Mouse (Mus musculus) MEL (cell line): Measurements from ENCODE around the gene Alkbh5.

Experiments
- CTCF ChIP-seq, 3 experiments: IDR thresholded peaks in 2 of 3; conservative IDR thresholded peaks in 1 of 3; 2 replicates each; pipeline ENCODE4 v1.5.1; 2011 to 2012; ENCODE audit warnings: low read length in 3 of 3, low read depth in 2 of 3, mild to moderate bottlenecking in 2 of 3, improper control_type of control experiment in 1 of 3, inconsistent platforms in 1 of 3, mixed read lengths in 1 of 3, moderate library complexity in 1 of 3; ENCODE audit not compliant: control insufficient read depth in 1 of 3, insufficient read depth in 1 of 3, poor library complexity in 1 of 3, severe bottlenecking in 1 of 3
- ELF1 ChIP-seq: IDR thresholded peaks from 2 replicates; pipeline ENCODE4 v1.6.1; 2014; ENCODE audit warnings: low read depth, mild to moderate bottlenecking, inconsistent platforms, low read length, improper control_type of control experiment, moderate library complexity
- ETS1 ChIP-seq: IDR thresholded peaks from 2 replicates; pipeline ENCODE4 v1.6.1; 2012; ENCODE audit warnings: low read depth, mild to moderate bottlenecking, inconsistent platforms, low read length, improper control_type of control experiment, moderate library complexity
- POLR2AphosphoS2 ChIP-seq: IDR thresholded peaks from 2 replicates; pipeline ENCODE4 v1.6.1; 2011; ENCODE audit warnings: low read length, improper control_type of control experiment
- POLR2AphosphoS5 ChIP-seq: IDR thresholded peaks from 2 replicates; pipeline ENCODE4 v1.6.1; 2012; ENCODE audit warnings: low read depth, borderline replicate concordance, mild to moderate bottlenecking, inconsistent platforms, low read length, moderate library complexity, mixed read lengths

DNA sequence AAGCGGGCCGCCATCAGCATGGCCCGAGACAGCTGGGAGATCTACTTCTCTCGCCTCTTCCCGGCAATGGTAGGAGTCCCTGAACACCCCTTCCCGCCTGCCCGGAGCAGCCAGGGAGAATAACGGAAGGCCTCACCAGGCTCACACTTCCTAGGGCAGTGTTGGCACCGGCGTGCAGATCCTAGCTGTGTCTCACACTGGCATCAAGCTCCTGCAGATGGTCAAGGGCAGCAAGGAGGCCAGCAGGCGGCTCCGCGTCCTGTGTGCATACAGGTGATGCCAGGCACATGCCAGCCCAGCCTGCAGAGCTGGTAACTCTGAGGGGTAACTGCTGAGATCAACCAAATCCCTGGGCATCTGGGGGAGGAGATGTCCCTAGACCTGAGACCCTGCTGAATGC, 28.9 kb upstream of the Alkbh5 start:
- TF ChIP-seq CTCF (IDR thresholded peaks at IDR 0.05 in 2 of 3, conservative IDR thresholded peaks at IDR 0.05 in 1 of 3; ENCODE audit: control insufficient read depth in 1 of 3, insufficient read depth in 1 of 3, low read depth in 2 of 3, low read length in 3 of 3, poor library complexity in 1 of 3, severe bottlenecking in 1 of 3) (no peak), POLR2AphosphoS5 (no peak), ETS1 (no peak), ELF1 (no peak), POLR2AphosphoS2 (no peak)
